ENCODE assay signal across 21 mouse cellular contexts in the genomic region with DNA sequence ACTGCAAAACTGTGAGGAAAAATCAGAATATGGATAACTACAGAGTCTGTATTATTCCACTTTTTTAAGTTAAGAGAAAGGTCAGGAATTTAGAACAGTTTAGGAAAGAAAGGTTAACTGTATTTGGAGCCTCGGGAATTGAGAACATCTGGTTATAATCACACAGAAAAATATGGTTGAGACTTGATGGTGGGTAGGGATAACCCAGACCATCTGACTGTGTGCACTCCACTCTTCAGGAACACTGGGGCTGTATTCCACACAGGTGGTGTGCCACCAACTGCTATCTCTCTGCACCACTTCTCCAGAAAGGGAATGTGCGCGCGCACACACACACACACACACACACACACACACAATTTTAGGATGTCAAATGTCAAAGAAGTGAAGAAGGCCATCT. TPM values are rescaled to one million over a fixed set of nuclear protein-coding genes. Genes with fewer than 3 reads are reported as not detected.
DNase-seq lines count a peak whose midpoint lies in the region; ATAC-seq lines count a peak whose summit lies in the region.
"Had no signal": no experiment of that assay in that cellular context is flagged by ENCODE, and none has a peak within 500 bp of the region (broad histone marks: within the 10 kb centered on the region; RNA-seq: fewer than 3 reads in every experiment).

No protein-coding gene starts in this region.

- no peak overlapping the region for H3K27ac ChIP-seq in embryonic facial prominence, embryonic 12.5 days
- H3K27ac ChIP-seq in neural tube, embryonic 15.5 days (replicated peaks), result no peak overlapping the region
- H3K27ac ChIP-seq: embryonic facial prominence, embryonic 13.5 days; heart, adult 2 months; heart, embryonic 15.5 days; hindbrain, embryonic 13.5 days; hindbrain, postnatal 0 days had no signal

- H3K4me1 ChIP-seq in embryonic facial prominence, embryonic 12.5 days, result peaks cover 6% of the 10 kb centered on the region; the same call in 1 of the 2 replicates
- no peaks in the 10 kb centered on the region for H3K4me1 ChIP-seq in neural tube, embryonic 15.5 days
- H3K4me1 ChIP-seq: heart, embryonic 15.5 days; hindbrain, embryonic 13.5 days had no signal

- 47% methylated on average over 4 of the region's 4 CpGs for WGBS in embryonic facial prominence, embryonic 12.5 days
- WGBS in neural tube, embryonic 15.5 days, result 91% methylated on average over 4 of the region's 4 CpGs

- ATAC-seq in embryonic facial prominence, embryonic 12.5 days (ENCODE audit: insufficient number of reproducible peaks, insufficient read depth, low FRiP score, low TSS enrichment), result peak; percentile 64; the same call in 1 of the 2 replicates
- ATAC-seq in neural tube, embryonic 15.5 days (ENCODE audit: low FRiP score), result peak; percentile 61; the same call in 1 of the 2 replicates
- ATAC-seq: activated CD4-positive, CD25-positive, alpha-beta regulatory T cell, adult 4 months; hindbrain, postnatal 0 days; Patski had no signal

- H3K9ac ChIP-seq in embryonic facial prominence, embryonic 12.5 days, result no peak overlapping the region
- H3K9ac ChIP-seq in neural tube, embryonic 15.5 days (replicated peaks), result no peak overlapping the region
- H3K9ac ChIP-seq: embryonic facial prominence, embryonic 13.5 days; heart, embryonic 15.5 days; hindbrain, embryonic 13.5 days had no signal

- intact Hi-C loops in left cerebral cortex, postnatal 4 days (cut with DNase I), result no loop called here

- H3K36me3 ChIP-seq in embryonic facial prominence, embryonic 12.5 days, result no peaks in the 10 kb centered on the region
- no peaks in the 10 kb centered on the region for H3K36me3 ChIP-seq in neural tube, embryonic 15.5 days
- H3K36me3 ChIP-seq: embryonic facial prominence, embryonic 13.5 days; heart, embryonic 15.5 days; hindbrain, embryonic 13.5 days had no signal

- H3K4me2 ChIP-seq in embryonic facial prominence, embryonic 12.5 days (replicated peaks), result no peak overlapping the region
- no peak overlapping the region for H3K4me2 ChIP-seq in neural tube, embryonic 15.5 days
- H3K4me2 ChIP-seq: embryonic facial prominence, embryonic 13.5 days; heart, embryonic 11.5 days; heart, embryonic 15.5 days; hindbrain, embryonic 13.5 days had no signal

- H3K9me3 ChIP-seq in embryonic facial prominence, embryonic 12.5 days, result no peaks in the 10 kb centered on the region
- no peaks in the 10 kb centered on the region for H3K9me3 ChIP-seq in neural tube, embryonic 15.5 days (replicated peaks)
- H3K9me3 ChIP-seq: embryonic facial prominence, embryonic 13.5 days; heart, embryonic 15.5 days; hindbrain, embryonic 13.5 days had no signal

- no peak overlapping the region for H3K4me3 ChIP-seq in embryonic facial prominence, embryonic 12.5 days
- no peak overlapping the region for H3K4me3 ChIP-seq in neural tube, embryonic 15.5 days (replicated peaks)
- H3K4me3 ChIP-seq: embryonic facial prominence, embryonic 13.5 days; heart, adult 2 months; heart, embryonic 15.5 days; hindbrain, embryonic 13.5 days had no signal

- peaks cover 7% of the 10 kb centered on the region for H3K27me3 ChIP-seq in embryonic facial prominence, embryonic 12.5 days
- no peaks in the 10 kb centered on the region for H3K27me3 ChIP-seq in neural tube, embryonic 15.5 days (replicated peaks)

- DNase-seq in embryo, embryonic 10.5 days (ENCODE audit: low spot score), result peak; percentile 22
- DNase-seq in embryo, embryonic 10 days (ENCODE audit: low spot score), result no peak
- peak; percentile 31 for DNase-seq in 3T3-L1 (ENCODE audit: low read depth, low spot score)
- DNase-seq in testis, postnatal 10 days (ENCODE audit: low spot score), result no peak
- DNase-seq in left cerebral cortex, postnatal 4 days, result no peak
- DNase-seq: adrenal gland, adult 2 months; adrenal gland, postnatal 25 days; cerebellum, adult 18-20 months; gastrocnemius, postnatal 14 days; heart, adult 2 months; heart, postnatal 14 days; kidney, adult 11 months had no signal

RNA-seq across cellular contexts. Expression of gene Ibtk, which starts 31.1 kb away (rescaled TPM):
- polyA plus RNA-seq in embryonic facial prominence, embryonic 12.5 days (2016; fragmentation: Nextera tagmentation; extraction: Ambion mirVana), result 39.4 and 45.7 TPM in 2 replicates
- polyA plus RNA-seq in neural tube, embryonic 15.5 days (2015; fragmentation: Nextera tagmentation; extraction: Ambion mirVana), result 22.5 and 26.1 TPM in 2 replicates
- 10 to 100 TPM; 38.0 to 38.2 TPM for total RNA-seq in left cerebral cortex, postnatal 4 days (2021)

Comparison
In these comparisons a context has a peak if more than half of its experiments do, and no peak if none do; other contexts are left out.
1. DNase-seq: peak in embryo, embryonic 10.5 days (single experiment) and 3T3-L1 (single experiment); none in embryo, embryonic 10 days (single experiment), testis, postnatal 10 days (single experiment) and left cerebral cortex, postnatal 4 days (single experiment).